Mouse (Mus musculus) embryonic facial prominence, embryonic 10.5 days (tissue): Measurements from ENCODE around the gene Pou2f2. TPM values are rescaled to one million over a fixed set of nuclear protein-coding genes. Genes with fewer than 3 reads are reported as not detected.

Experiments
- DNase-seq: peaks from one replicate; pipeline ENCODE4 v3.0.0-alpha.2; 2017; ENCODE audit warnings: low spot score
- H3K27ac ChIP-seq: fragments of 300-500 bp; sonication (generic); replicated peaks from 2 replicates; pipeline ENCODE4 v1.5.1; 2016; ENCODE audit warnings: mild to moderate bottlenecking
- H3K27me3 ChIP-seq: fragments of 300-500 bp; sonication (generic); replicated peaks from 2 replicates; pipeline ENCODE4 v1.6.1; 2016; ENCODE audit warnings: low read depth, mild to moderate bottlenecking; ENCODE audit not compliant: poor library complexity, severe bottlenecking
- H3K36me3 ChIP-seq: fragments of 300-500 bp; sonication (generic); replicated peaks from 2 replicates; pipeline ENCODE4 v1.6.1; 2016; ENCODE audit warnings: mild to moderate bottlenecking, moderate library complexity
- H3K4me1 ChIP-seq: fragments of 300-500 bp; sonication (generic); 2 replicates; pipeline ENCODE4 v1.6.1; 2016
- H3K4me3 ChIP-seq: fragments of 300-500 bp; sonication (generic); 2 replicates; pipeline ENCODE4 v1.5.1; 2016; ENCODE audit warnings: mild to moderate bottlenecking, moderate library complexity
- H3K9me3 ChIP-seq: fragments of 300-500 bp; sonication (generic); 2 replicates; pipeline ENCODE4 v1.6.1; 2016; ENCODE audit warnings: mild to moderate bottlenecking
- WGBS: fragments of 180-500 bp; shearing (Covaris S2); methylation state at CpG from one replicate; pipeline ENCODE4 v1.1.7; 2016; 5-methylcytosine and 5-hydroxymethylcytosine counted together
- polyA plus RNA-seq: library from polyadenylated mRNA; unstranded; fragments of >200 nt; fragmentation: Nextera tagmentation; extraction: Ambion mirVana; gene quantifications from 2 replicates; pipeline ENCODE4 v1.2.1, GENCODE M21; 2016

Pou2f2 gene
- polyA plus RNA-seq, 1 experiment from 2014 or later: 4.9 TPM

GRCm38 (mm10) chr7:25213099-25213498, 33.6 kb upstream of the Pou2f2 start:
- H3K4me3 ChIP-seq: no peak overlapping the region
- H3K27me3 ChIP-seq: no peaks in the 10 kb centered on the region
- peaks cover 54% of the 10 kb centered on the region for H3K36me3 ChIP-seq
- peaks cover 8% of the 10 kb centered on the region for H3K4me1 ChIP-seq
- no peak for DNase-seq
- H3K27ac ChIP-seq: no peak overlapping the region
- 91% methylated on average over 3 of the region's 3 CpGs for WGBS
- H3K9me3 ChIP-seq: no peaks in the 10 kb centered on the region

- DNase-seq: no peak
- 89% methylated on average over 4 of the region's 4 CpGs for WGBS
- Histone ChIP-seq H3K27ac (no peak overlapping the region), H3K36me3 (peaks cover 68% of the 10 kb centered on the region), H3K9me3 (no peaks in the 10 kb centered on the region), H3K27me3 (no peaks in the 10 kb centered on the region), H3K4me1 (peaks cover 3% of the 10 kb centered on the region), H3K4me3 (no peak overlapping the region)
These were observed 31.0 kb upstream of the Pou2f2 start for GRCm38 (mm10) chr7:25210482-25210881.

GRCm38 (mm10) chr7:25209161-25209622, 29.7 kb upstream of the Pou2f2 start:
- Histone ChIP-seq H3K4me3 (no peak overlapping the region), H3K36me3 (peaks cover 60% of the 10 kb centered on the region), H3K9me3 (no peaks in the 10 kb centered on the region), H3K27ac (no peak overlapping the region), H3K27me3 (no peaks in the 10 kb centered on the region), H3K4me1 (peaks cover 8% of the 10 kb centered on the region)
- DNase-seq: no peak
- WGBS: 76% methylated on average over 3 of the region's 3 CpGs

GRCm38 (mm10) chr7:25206094-25206830, 26.7 kb upstream of the Pou2f2 start:
- Histone ChIP-seq H3K36me3 (peaks cover 78% of the 10 kb centered on the region), H3K27me3 (no peaks in the 10 kb centered on the region), H3K4me3 (no peak overlapping the region), H3K4me1 (peaks cover 8% of the 10 kb centered on the region), H3K27ac (no peak overlapping the region), H3K9me3 (no peaks in the 10 kb centered on the region)
- DNase-seq: no peak
- 91% methylated on average over 16 of the region's 16 CpGs for WGBS

- Histone ChIP-seq H3K9me3 (no peaks in the 10 kb centered on the region), H3K36me3 (peaks cover 70% of the 10 kb centered on the region), H3K4me3 (peak overlapping the region; percentile 14; the same call in 1 of the 2 replicates), H3K4me1 (peaks cover 8% of the 10 kb centered on the region), H3K27me3 (no peaks in the 10 kb centered on the region), H3K27ac (peak overlapping the region; percentile 63; the same call in 1 of the 2 replicates)
- 77% methylated on average over 16 of the region's 16 CpGs for WGBS
- no peak for DNase-seq
These were observed 26.0 kb upstream of the Pou2f2 start for GRCm38 (mm10) chr7:25205355-25206093.

GRCm38 (mm10) chr7:25203624-25204023, 24.1 kb upstream of the Pou2f2 start:
- H3K36me3 ChIP-seq: peaks cover 51% of the 10 kb centered on the region
- H3K27ac ChIP-seq: no peak overlapping the region
- H3K4me1 ChIP-seq: peaks cover 8% of the 10 kb centered on the region
- no peak overlapping the region for H3K4me3 ChIP-seq
- no peak for DNase-seq
- H3K27me3 ChIP-seq: no peaks in the 10 kb centered on the region
- 86% methylated on average over 20 of the region's 20 CpGs for WGBS
- no peaks in the 10 kb centered on the region for H3K9me3 ChIP-seq

- H3K4me3 ChIP-seq: no peak overlapping the region
- no peak for DNase-seq
- no peaks in the 10 kb centered on the region for H3K9me3 ChIP-seq
- no peaks in the 10 kb centered on the region; the same call in 1 of the 2 replicates for H3K4me1 ChIP-seq
- H3K27me3 ChIP-seq: no peaks in the 10 kb centered on the region
- no peak overlapping the region for H3K27ac ChIP-seq
- 71% methylated on average over 10 of the region's 10 CpGs for WGBS
- H3K36me3 ChIP-seq: peaks cover 10% of the 10 kb centered on the region
These were observed 18.0 kb upstream of the Pou2f2 start for GRCm38 (mm10) chr7:25197384-25198018.

- H3K27ac ChIP-seq: no peak overlapping the region
- no peaks in the 10 kb centered on the region for H3K36me3 ChIP-seq
- WGBS: 87% methylated on average over 9 of the region's 9 CpGs
- no peak for DNase-seq
- no peaks in the 10 kb centered on the region for H3K27me3 ChIP-seq
- H3K4me1 ChIP-seq: no peaks in the 10 kb centered on the region; the same call in 1 of the 2 replicates
- H3K4me3 ChIP-seq: no peak overlapping the region
- H3K9me3 ChIP-seq: no peaks in the 10 kb centered on the region
These were observed 16.6 kb upstream of the Pou2f2 start for GRCm38 (mm10) chr7:25196107-25196506.

- Histone ChIP-seq H3K4me1 (no peaks in the 10 kb centered on the region; the same call in 1 of the 2 replicates), H3K4me3 (no peak overlapping the region), H3K27ac (no peak overlapping the region), H3K9me3 (no peaks in the 10 kb centered on the region), H3K36me3 (no peaks in the 10 kb centered on the region), H3K27me3 (no peaks in the 10 kb centered on the region)
- WGBS: 77% methylated on average over 3 of the region's 3 CpGs
- DNase-seq: no peak
These were observed 15.6 kb upstream of the Pou2f2 start for GRCm38 (mm10) chr7:25195148-25195547.

GRCm38 (mm10) chr7:25192110-25192509, 12.6 kb upstream of the Pou2f2 start:
- Histone ChIP-seq H3K27me3 (no peaks in the 10 kb centered on the region; the same call in 1 of the 2 replicates), H3K27ac (no peak overlapping the region), H3K4me1 (peaks cover 3% of the 10 kb centered on the region; the same call in 1 of the 2 replicates), H3K36me3 (no peaks in the 10 kb centered on the region), H3K4me3 (no peak overlapping the region), H3K9me3 (no peaks in the 10 kb centered on the region)
- WGBS: 78% methylated on average over 8 of the region's 8 CpGs
- no peak for DNase-seq

- Histone ChIP-seq H3K27ac (no peak overlapping the region), H3K4me1 (peaks cover 3% of the 10 kb centered on the region; the same call in 1 of the 2 replicates), H3K9me3 (no peaks in the 10 kb centered on the region), H3K27me3 (peaks cover under 1% of the 10 kb centered on the region), H3K36me3 (no peaks in the 10 kb centered on the region), H3K4me3 (no peak overlapping the region)
- WGBS: 88% methylated on average over 11 of the region's 11 CpGs
- DNase-seq: no peak
These were observed 11.3 kb upstream of the Pou2f2 start for GRCm38 (mm10) chr7:25190806-25191205.
